Mouse (Mus musculus) heart, adult 9 months (tissue): ENCODE data around the gene Hspa4.
"Not testable (repeated sequence)": the region's sequence is repeated elsewhere in the genome, so short reads cannot be mapped to it uniquely, and the experiment has no call there.

Experiments
- DNase-seq, 2 experiments: peaks; one replicate each; pipeline ENCODE4 v3.0.0; 2022; ENCODE audit warnings: low spot score in 2 of 2

Gene Hspa4

DNA sequence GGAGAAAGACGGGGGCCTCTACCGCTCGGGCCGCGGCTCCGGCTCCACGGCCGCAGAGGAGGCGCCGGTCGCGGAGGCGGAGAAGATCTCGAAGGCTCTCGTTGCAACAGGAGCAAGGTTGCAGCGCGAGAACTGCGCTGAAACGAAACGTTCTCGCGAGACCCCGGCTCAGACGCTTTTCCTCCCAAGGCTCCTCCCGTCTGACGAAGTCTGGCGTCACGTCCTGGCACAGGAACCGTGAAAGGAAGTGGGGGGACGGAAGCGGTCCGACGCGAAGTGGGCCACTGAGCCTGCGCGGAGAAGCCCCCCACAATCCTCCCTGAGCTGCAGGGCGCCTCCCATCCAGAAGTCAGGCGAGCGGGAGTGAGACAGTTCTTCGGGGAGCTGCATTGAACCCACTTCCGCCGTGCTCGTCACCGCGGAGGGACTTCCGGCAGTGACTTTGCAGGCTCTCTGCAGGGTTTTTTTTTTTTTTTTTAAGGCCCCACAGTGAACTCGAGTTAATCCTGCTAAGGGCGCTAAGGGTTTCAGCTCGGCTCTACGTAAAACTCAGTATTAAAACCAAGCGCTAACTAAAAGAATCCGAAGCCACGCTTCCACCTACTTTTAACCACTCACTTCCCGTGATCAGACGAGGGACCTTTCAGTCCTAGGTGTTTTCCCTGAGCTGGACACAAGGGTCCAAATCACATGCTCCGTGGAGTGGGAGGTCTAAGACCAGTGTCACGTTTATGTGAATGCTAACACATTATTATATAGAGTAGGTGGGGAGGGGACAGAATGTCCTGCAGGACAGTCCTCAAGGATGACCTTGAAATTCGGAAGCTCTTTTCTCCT lies at the start of gene Hspa4:
Hspa4 (minus strand) TSS at position 128 of the 837 bp plus-strand sequence.
- peak; percentile 97 to 98 for DNase-seq

DNA sequence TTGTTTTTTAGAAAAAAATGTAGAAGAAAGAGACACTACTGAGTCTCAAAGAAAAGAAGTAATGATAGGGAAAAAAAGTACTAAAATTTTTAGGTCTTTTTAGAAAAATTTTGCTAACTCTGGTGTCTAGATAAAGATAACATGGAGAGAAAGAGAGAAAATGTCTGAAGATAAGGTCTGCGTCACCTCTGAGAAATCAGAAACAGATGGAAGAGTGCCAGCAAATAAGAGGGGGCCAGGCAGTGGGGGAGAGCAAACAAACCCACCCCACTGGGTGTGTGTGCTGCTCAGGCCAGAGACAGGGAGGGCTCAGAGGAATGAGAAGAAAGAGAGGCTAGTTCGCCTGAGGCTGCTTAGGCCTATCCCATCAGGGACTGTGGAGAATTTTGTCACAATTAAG lies 45.5 kb upstream of the Hspa4 start:
- no peak for DNase-seq

DNA sequence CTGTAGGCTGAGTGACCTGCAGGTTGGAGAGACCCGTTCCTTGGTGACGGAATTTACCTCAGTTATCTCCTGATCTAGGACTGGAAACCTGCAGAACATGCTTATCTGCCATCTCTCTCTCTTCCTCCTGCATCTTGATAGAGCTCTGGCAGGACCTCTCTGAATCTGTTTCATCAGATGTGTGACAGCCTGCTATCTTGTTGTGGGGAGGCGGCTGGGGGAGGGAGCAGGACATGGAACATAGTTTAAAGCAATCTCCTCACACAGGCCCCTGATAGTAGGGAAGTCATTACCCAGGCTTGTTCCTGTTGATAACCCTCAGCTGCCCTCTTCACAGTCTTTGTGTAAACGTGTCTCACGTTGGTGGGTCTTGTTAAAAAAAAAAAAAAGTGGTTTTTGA lies 45.1 kb upstream of the Hspa4 start:
- no peak for DNase-seq

DNA sequence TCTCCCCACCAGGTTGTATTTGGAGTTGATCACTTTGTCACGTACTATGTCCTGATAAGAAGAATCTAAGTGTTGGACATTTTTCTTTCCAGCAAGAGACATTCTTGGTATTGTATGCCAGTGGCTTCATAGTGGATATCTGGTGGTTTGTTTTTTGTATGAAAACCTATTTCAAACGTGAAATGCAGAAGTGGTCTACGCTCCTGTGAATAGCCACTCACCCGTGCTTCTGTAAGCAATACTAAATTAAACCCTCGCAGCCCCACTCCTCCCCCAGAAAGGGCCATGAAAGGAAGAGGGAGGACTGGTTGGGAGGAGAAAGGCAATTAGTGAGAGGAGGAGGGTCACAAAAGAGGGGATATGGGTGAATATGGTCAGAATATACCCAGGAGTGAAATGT lies 42.5 kb upstream of the Hspa4 start:
- DNase-seq: no peak

DNA sequence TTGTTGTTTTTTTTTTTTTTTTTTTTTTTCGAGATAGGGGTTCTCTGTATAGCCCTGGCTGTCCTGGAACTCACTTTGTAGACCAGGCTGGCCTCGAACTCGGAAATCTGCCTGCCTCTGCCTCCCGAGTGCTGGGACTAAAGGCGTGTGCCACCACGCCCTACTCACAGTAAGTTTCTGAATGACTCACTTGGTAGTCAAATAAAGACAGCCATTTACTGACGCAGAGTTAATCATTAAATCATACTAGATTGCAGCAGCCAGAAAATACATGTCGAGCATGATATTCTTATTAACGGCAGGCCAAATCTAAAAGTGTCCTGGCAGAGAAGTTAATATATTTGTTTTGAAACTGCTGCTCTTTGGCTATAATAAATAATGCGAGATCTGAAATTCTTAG lies 40.8 kb upstream of the Hspa4 start:
- DNase-seq: not testable (repeated sequence)

DNA sequence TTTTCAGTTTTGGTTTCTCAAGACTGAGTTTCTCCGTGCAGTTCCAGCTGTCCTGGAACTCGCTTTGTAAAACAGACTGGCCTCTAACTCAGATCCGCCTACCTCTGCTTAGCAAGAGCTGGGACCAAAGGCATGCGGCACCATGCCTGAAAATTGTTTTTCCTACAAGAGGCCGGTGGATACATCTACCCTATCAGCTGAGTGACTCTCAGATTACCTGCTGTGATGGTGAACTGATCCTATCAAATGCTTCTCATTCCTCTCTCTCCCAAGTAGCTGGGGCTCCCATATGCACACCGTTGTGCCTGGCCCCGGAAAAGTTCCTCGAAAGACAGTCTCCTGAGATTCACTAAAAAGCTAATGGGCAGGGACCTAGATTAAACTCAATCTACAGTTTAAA lies 37.4 kb upstream of the Hspa4 start:
- no peak for DNase-seq

DNA sequence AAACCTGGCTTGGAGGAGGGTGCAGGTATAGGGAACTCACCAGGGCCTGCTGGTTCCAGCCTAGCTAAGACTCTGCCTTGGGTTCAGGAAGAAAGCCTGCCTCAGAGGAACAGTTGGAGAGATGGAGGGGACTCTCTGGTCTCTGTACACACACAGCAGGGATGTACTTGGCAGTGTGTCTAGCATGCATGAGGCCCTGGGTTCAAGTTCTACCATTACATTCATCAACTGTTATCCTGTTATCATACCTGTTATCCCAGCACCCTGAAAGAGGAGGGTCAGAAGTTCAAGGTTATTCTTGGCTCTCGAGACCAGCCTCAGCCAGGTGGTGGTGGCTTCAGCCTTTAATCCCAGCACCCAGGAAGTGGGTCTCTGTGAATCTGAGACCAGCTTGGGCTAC lies 36.7 kb upstream of the Hspa4 start:
- no peak for DNase-seq

DNA sequence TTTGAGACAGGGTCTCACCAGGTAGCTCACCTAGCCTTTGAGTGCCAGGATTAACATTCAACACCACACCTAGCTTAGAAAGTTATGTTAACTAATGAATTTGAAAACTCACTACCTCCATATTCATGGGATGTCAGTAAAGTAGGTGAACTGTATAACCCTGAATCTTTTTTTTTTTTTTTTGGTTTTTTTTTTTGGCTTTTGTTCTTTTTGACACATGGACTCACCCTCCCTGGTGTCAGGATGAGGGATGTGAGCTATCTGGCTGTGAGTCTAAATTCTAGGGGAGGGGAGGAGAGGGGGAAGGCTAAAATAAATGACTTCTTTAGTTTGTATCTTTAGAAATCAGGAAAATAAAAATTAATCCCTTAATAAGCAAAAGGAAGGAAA lies 35.9 kb upstream of the Hspa4 start:
- no peak for DNase-seq

DNA sequence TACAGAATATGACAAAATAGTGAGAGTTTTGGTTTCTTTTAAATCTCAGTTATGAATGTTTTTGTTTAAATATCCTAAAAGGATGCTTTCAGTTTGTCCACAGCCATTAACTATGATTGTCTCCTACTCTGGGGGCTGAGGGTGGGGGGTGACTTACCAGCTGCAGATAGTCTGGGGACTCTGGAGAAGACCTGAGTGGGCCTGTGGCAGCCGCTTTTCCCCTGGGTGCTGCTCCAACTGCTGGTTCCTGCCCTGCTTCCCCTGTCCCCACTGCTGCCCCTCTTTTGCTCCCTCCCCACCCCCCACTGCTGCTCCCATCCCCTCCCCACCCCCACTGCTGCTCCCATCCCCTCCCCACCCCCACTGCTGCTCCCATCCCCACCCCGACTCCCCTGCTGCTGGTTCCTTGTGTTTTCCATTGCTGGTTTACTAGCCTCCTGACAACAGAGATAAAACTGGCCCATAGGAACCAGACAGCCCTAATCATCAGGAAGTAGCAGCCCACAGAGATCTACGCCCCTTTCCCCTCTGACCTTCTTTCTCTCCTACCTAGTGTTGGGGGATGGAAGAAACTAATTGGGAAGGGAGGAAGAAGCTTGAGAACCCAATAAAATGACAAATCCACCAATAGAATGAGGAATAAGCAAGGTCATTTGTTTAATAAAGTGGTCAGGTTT lies 35.4 kb upstream of the Hspa4 start:
- no peak for DNase-seq

DNA sequence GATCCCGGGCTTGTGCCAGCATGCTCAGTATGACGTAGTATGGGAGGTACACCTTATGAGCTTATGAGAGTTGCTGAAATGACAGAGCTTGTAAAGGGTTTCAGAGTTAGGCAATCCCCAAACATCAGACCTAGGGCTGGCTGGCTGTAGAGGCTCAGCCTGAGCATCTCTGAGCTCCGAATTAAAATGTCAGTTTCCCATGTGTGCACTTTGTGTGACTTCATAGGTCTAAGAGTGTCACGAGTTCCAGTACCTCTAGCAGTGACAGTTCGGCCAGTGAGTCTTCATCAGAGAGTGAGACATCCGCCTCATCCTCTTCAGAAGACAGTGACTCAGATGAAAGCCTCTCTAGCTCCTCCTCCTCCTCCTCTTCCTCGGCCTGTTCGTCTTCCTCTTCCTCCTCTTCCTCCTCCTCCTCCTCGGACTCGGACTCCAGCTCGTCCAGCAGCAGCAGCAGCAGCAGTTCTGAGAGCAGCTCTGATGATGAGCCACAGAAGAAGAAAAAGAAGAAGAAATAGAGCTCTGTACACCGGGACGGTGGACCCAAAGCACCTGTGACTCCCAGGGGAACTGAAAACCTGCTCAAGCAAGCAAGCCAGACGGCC lies 31.9 kb upstream of the Hspa4 start:
- DNase-seq: no peak

DNA sequence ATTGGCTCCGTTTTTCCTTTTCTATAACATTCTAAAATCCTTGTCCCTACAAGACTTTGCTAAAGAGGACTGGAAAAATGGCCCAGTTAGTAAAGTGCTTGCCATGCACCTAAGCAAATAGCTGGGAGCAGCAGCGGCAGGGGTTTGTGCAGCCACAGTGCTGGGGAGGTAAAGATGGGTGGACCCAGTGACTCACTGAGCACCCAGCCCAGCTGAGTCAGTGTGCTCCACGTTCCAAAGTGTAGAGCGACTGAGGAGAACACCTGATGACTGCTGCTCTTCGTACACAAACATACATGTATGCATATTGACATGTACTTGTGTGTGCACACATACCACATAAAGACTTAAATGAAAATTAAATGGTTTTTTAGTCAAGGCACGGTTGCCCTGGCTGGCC lies 30.9 kb upstream of the Hspa4 start:
- no peak for DNase-seq

DNA sequence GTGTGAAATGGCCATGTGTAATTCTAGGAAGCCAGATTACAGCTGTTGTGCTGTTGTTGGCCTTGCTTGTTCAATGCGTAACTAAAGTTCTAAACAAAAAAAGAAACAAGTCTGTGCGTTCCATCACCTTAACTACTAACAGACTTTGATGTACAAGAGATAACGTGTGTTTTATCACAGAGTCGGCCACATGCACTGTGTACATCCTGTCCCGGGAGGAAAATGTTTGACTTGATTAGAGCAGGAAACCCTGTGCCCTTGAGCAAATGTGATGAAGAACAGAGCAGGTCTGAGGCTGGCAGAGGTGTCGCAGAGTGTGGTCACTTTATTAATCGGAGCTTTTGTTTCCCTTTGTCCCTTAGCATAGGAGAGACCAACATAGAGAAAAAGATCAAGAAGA lies 30.1 kb upstream of the Hspa4 start:
- no peak for DNase-seq

DNA sequence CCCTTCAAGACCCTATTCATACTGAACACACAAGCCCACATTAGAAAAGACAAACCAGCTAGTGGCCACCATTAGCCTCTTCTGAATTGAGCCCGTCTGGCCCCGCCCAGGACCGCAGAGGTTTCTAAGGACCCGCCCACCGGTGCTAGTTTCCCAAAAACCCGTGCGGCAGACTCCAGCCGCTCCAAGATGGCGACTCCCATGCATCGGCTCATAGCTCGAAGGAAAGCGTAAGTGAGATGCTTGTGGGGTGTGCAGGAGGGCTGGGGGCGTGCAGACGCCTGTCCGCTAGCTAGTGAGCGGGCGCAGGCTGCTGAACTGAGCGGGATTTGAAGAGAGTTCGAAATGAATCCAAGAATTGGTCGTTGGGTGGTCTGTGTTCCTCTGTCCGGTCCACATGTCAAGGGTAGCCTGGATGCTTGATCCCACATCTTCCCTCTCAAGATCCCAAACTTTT lies 24.3 kb upstream of the Hspa4 start, which contains the start of gene Zcchc10:
Zcchc10 (plus strand) TSS at position 168 of the 457 bp plus-strand sequence.
- peak; percentile 82 to 90 for DNase-seq

DNA sequence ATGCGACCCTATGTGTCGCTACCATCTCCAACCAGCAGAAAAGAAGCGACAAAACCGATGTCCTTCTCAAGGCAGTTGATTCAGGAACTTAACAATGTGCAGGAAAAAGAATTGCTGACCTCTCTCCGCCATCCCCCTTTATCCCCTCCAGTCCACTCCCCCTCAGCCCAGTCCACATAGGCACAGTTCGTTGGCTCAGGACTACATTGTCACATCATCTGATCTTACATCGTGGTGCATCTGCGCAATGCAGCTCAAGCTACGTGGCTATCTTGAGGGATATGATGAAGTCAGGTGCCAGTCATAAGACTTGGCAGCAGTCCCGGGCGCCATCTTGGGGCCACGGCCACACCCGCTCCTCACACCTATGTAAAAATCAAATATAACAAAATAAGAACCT lies 19.6 kb upstream of the Hspa4 start:
- DNase-seq: not testable (repeated sequence)

DNA sequence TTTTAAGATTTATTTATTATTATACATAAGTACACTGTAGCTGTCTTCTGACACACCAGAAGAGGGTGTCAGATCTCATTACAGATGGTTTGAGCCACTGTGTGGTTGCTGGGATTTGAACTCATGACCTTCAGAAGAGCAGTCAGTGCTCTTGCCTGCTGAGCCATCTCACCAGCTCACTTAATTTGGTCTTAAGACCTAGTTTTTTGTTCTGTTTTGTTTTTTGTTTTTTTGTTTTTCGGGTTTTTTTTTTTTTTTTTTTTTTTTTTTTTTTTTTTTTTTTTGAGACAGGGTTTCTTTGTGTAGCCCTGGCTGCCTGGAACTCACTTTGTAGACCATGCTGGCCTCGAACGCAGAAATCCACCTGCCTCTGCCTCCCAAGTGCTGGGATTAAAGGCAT lies 18.3 kb upstream of the Hspa4 start:
- DNase-seq: not testable (repeated sequence)

DNA sequence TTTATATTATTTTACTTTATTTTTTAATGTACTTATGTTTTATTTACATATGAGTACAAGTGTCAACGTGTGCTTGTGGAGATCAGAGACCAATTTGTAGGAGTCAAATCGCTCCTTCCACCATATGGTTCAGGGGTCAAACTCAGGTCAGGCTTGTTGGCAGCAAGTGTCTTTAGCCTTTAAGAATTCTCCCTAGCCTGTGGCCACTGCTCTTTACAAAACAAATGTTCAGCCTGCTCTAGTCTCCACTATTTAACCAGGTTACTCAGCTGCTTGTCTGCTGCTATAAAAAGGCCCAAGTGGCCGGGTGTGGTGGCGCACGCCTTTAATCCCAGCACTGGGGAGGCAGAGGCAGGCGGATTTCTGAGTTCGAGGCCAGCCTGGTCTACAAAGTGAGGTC lies 17.8 kb upstream of the Hspa4 start:
- DNase-seq: no peak

DNA sequence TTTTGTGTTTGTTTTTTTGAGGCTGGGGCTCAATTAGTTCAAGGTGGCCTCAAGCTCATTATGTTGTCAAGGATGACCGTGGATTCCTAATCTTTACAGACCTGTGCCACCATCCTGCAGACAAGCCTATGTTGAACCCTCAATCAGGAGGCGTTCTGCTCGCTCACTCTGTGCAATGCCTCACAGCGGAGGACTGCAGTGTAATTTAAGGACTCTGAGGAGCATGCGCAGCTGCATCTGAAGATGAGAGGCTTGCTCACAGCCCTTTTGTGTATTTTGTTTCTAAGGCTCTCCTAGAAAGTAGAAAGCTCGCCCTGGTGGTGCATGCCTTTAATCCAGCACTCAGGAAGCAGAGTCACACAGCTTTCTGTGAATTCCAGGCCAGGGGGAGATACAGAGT lies 16.7 kb upstream of the Hspa4 start:
- no peak for DNase-seq

DNA sequence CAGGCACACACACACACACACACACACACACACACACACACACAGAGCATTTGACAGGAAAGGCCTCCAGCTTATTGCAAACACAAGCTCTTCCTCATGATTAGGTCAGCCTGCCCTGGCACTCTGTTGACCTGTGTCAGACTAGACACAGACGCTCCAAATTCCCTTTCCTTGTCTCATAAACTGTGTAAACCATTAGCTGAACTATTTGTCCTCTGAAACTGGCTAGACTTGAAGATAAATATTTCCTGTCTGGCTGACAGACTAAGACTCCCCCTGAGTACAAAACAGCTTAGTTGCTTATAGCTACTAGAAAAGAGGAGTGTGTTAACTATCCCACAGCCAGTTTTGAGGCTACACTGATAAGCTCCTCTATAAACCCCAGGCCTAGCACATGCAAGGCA lies 14.5 kb upstream of the Hspa4 start:
- DNase-seq: peak; percentile 17 to 33

DNA sequence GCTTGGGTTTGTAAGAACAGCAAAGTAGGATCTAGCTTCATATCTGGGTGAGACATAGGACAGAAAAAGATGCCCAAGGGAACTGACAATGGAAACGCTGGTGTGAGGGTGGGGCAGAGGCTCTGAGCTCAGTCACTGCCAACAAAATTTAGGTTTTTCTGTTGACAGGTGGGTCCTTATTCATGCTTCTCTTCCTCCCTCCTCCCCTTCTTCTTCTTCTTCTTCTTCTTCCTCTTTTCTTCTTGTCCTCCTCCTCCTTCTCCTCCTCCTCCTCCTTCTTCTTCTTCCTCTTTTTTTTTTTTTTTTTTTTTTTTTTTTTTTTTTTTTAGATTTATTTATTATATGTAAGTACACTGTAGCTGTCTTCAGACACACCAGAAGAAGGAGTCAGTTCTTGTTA lies 12.6 kb upstream of the Hspa4 start:
- not testable (repeated sequence) for DNase-seq

DNA sequence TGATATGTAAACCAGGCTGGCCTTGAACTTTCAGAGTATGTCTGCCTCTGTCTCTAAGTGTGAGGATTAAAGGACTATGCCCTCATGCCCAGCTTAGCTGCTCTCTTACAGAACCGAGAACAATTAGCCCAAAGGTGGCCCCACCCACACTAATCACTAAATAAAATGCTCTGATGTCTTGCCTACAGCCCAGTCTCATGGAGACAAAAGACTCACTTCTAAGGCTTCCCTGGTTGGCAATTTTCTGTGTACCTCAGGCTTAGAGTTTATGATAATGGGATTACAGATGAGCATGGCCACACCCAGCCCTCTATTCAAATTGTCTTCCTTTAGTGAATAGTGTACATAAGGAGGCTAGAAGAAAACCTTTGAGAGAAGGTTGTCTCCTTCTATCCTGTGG lies 11.1 kb upstream of the Hspa4 start:
- DNase-seq: no peak

DNA sequence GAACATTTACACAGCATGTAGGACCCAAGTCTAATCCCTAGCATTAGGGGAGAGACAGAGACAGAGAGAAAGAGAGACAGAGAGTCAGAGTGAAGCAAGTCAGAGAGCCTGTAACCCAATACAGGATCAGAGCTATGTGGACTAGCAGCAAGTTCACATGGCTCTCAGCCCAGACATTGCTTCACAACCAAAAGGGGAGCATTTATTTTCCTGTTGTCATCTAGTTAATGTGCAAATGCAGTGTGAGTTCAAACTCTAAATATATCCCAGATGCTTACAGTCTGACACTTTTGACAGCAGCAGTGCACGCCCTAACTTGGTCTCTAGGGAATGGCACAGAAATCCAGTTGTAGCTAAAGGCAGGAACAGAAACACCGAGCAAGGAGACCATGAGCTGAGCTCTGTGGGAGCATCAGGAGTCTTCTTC lies 8.6 kb upstream of the Hspa4 start:
- peak; percentile 91 to 92 for DNase-seq

DNA sequence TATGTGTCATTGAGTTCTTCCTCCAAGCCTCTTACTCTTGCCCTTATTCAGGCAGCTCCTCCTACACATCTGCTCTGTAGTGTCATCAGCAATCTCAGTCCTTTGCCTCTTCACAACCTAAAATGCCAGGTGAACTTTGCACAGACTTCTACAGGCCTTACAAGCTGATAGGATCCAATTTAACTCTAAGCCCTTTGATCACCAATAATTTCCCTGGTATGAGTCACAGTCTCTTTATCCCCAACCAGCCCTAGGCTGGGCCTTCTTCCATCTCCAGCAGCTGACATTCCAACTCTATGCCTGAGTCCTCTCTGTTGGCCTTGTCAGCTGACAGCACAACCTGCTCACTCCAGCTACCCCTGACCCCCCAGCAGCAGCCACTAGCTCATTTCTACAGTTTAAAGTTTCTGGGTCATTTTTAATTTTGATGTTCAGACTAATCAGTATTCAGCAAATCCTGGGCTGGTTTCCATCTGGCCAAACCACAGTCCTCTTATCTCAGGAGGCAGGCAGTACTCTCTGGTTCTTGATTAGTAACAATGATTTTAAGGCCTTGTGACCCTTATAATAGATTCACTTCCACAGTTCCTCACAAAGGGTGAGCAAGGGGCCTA lies 8.1 kb upstream of the Hspa4 start:
- peak; percentile 71 to 79 for DNase-seq
